Mouse (Mus musculus) heart, adult 2 months (tissue): ENCODE results near the gene Zfp664.

Source experiments
- CTCF ChIP-seq: fragments of 200-600 bp; IDR thresholded peaks from 2 replicates; pipeline ENCODE4 v1.8.1; 2022; ENCODE audit warnings: antibody characterized with exemption, mild to moderate bottlenecking, moderate library complexity
- POLR2A ChIP-seq: fragments of 200-500 bp; IDR thresholded peaks from 2 replicates; pipeline ENCODE4 v1.6.1; 2011; ENCODE audit warnings: mild to moderate bottlenecking, low read depth, low read length, control low read depth; ENCODE audit not compliant: insufficient read depth

DNA sequence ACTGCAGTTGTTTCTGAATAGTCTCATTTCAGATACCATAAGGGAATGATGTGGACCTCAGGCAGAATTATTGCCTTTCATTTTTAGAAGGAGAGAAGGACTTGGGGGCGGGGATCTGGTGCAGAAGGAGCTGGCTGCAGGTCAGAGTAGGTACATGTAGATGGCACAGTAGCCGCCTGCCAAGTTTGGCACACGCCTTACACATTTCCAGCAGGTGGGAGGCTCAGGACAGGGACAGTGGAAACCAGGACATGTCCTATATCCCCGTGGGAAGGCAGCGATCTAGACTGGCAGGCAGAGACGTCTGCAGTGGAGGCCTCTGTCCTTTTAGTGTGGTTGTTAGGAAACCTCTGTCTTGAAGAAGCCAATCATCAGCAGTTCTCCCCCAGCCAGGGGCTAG is 17.3 kb downstream of the Zfp664 start:
- TF ChIP-seq POLR2A (no peak), CTCF (no peak)
